Mouse (Mus musculus) forebrain, postnatal 0 days (tissue): ENCODE results near the gene 1700016K19Rik. TPM values are rescaled to one million over a fixed set of nuclear protein-coding genes. Genes with fewer than 3 reads are reported as not detected.

Experiments
- ATAC-seq: fragments of 200-750 bp; cut with Nextera tagmentation; 2 replicates; pipeline ENCODE4 v1.8.0; 2017; ENCODE audit warnings: mild to moderate bottlenecking, moderate library complexity
- DNase-seq: peaks from one replicate; pipeline ENCODE4 v3.0.0-alpha.2; 2015
- H3K27ac ChIP-seq: fragments of 300-500 bp; sonication (generic); 2 replicates; pipeline ENCODE4 v1.5.1; 2014; ENCODE audit warnings: low read depth, mild to moderate bottlenecking, antibody characterized with exemption, low read length, moderate library complexity, mixed read lengths
- H3K27me3 ChIP-seq: fragments of 300-500 bp; sonication (generic); 2 replicates; pipeline ENCODE4 v1.6.1; 2014; ENCODE audit warnings: mild to moderate bottlenecking, low read length, mixed read lengths; ENCODE audit not compliant: insufficient read depth
- H3K36me3 ChIP-seq: fragments of 300-500 bp; sonication (generic); 2 replicates; pipeline ENCODE4 v1.6.1; 2014; ENCODE audit warnings: mild to moderate bottlenecking, moderate library complexity; ENCODE audit not compliant: insufficient read depth
- H3K4me1 ChIP-seq: fragments of 300-500 bp; sonication (generic); 2 replicates; pipeline ENCODE4 v1.6.1; 2014; ENCODE audit warnings: antibody characterized with exemption; ENCODE audit not compliant: insufficient read depth
- H3K4me2 ChIP-seq: fragments of 300-500 bp; sonication (generic); 2 replicates; pipeline ENCODE4 v1.6.1; 2014; ENCODE audit warnings: low read depth, mild to moderate bottlenecking, moderate library complexity
- H3K4me3 ChIP-seq: fragments of 300-500 bp; sonication (generic); 2 replicates; pipeline ENCODE4 v1.5.1; 2014; ENCODE audit warnings: low read depth, low read length, mixed read lengths
- H3K9ac ChIP-seq: fragments of 300-500 bp; sonication (generic); 2 replicates; pipeline ENCODE4 v1.6.1; 2014; ENCODE audit warnings: mild to moderate bottlenecking
- H3K9me3 ChIP-seq: fragments of 300-500 bp; sonication (generic); 2 replicates; pipeline ENCODE4 v1.6.1; 2016; ENCODE audit warnings: low read length
- CTCF ChIP-seq: sonication (generic); IDR thresholded peaks from 2 replicates; pipeline ENCODE4 v1.5.1; 2016; ENCODE audit warnings: antibody characterized with exemption, control low read depth, low read depth
- WGBS: fragments of 180-500 bp; shearing (Covaris S2); extraction: QIAGEN DNeasy Blood & Tissue Kit; methylation state at CpG from one replicate; pipeline ENCODE4 v1.1.7; 2014; 5-methylcytosine and 5-hydroxymethylcytosine counted together
- polyA plus RNA-seq: library from polyadenylated mRNA; unstranded; fragments of >200 nt; fragmentation: Nextera tagmentation; extraction: Ambion mirVana; gene quantifications from 2 replicates; pipeline ENCODE4 v1.2.1, GENCODE M21; 2015
- total RNA-seq: library from RNA; depleted of rRNA; stranded (reverse); fragments of >200 nt; gene quantifications from 2 replicates; pipeline ENCODE4 v1.2.3, GENCODE M21; 2014

The 1700016K19Rik gene
- total and polyA plus RNA-seq, 2 experiments from 2014 or later, result 5.0 to 7.7 TPM

DNA sequence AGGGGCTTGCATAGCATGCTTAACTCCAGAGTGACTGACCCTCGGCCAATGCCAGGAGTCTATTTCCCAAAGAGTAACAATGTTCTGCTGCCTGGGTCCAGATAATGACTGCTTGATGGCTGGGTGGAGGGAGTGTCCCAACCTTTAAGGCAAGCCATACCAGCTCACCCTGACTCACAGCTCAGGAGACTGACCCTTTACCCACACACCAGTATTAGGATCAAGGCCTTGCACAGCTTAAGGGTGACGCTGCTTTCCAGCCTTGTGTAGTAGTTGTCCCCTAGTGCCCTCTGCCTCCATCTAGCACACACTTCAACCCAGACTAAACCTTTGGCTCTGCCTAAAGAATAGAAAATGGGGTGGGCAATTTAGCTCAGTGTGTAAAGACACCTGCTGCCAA, 8.4 kb downstream of the 1700016K19Rik start:
- ATAC-seq (no peak), DNase-seq (no peak)
- no peak overlapping the region for H3K27ac ChIP-seq
- no peaks in the 10 kb centered on the region for H3K9me3 ChIP-seq
- no peaks in the 10 kb centered on the region for H3K27me3 ChIP-seq
- H3K4me1 ChIP-seq, result no peaks in the 10 kb centered on the region
- no peak for TF ChIP-seq CTCF
- WGBS, result 76% methylated on average over 2 of the region's 2 CpGs
- H3K4me3 ChIP-seq, result no peak overlapping the region
- no peaks in the 10 kb centered on the region for H3K36me3 ChIP-seq
- no peak overlapping the region for H3K9ac ChIP-seq
- no peak overlapping the region for H3K4me2 ChIP-seq

DNA sequence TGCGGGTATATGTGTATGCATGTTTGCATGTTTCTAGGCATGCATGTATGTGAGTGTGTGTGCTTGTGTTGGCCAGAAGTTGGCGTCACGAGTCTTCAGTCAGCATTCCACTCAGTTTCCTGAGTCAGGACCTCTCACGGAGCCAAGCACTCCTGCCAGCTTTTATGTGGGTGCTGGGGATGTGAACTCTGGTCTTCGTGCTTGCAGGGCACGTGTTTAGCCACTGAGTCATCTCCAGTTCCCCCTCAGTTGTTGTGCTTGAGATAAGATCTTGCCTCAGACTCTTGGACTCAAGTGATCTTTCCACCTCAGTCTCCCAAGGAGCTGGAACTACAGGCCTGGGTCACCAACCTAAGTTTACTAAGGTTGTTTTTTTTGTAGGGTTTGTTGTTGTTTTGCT, 9.4 kb downstream of the 1700016K19Rik start:
- Histone ChIP-seq H3K36me3 (no peaks in the 10 kb centered on the region), H3K9me3 (no peaks in the 10 kb centered on the region), H3K4me1 (no peaks in the 10 kb centered on the region), H3K4me2 (no peak overlapping the region), H3K27me3 (no peaks in the 10 kb centered on the region), H3K9ac (no peak overlapping the region), H3K27ac (no peak overlapping the region), H3K4me3 (no peak overlapping the region)
- ATAC-seq (no peak), DNase-seq (no peak)
- no peak for TF ChIP-seq CTCF
- WGBS, result 82% methylated on average over 6 of the region's 6 CpGs

DNA sequence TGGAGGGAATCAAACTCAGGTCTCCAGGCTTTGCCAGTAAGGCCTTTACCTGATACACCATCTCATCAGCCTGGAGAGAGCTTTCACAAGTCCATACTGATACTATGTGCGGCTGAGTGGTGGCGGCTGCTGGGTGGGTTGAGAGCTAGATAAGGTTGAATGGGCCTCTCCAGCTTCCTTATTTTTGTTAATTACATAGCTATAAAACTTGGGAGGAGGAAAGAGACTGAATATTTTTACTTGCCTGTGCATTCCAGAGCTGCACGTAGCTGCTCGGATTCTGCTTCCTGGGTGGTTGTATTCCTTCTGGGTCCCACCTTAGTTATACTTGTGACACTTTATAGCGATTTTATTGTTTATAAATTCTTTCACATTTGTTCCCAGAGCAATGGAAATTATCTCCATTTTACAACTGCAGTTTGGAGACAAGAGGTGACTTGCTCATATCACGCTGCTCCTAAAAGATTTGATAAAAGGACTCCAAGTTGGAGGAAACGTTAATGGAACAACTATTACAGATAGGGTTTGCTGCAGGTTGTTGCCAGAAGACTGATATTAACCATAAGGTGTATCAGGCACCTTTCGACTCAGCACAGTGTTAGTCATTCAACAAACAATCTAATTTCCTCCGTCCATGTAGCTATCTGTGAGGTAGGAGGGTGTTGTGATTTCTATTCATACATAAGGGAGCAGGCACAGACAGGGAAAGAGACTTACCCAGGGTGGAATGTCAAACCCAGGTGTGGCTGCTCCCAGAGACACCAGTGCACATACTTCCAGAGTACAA, 11.3 kb downstream of the 1700016K19Rik start:
- H3K27me3 ChIP-seq, result no peaks in the 10 kb centered on the region
- DNase-seq (no peak), ATAC-seq (no peak)
- H3K9ac ChIP-seq, result no peak overlapping the region
- no peak for TF ChIP-seq CTCF
- no peak overlapping the region for H3K4me2 ChIP-seq
- WGBS, result 86% methylated on average over 9 of the region's 9 CpGs
- H3K27ac ChIP-seq, result no peak overlapping the region
- H3K36me3 ChIP-seq, result no peaks in the 10 kb centered on the region
- no peak overlapping the region for H3K4me3 ChIP-seq
- no peaks in the 10 kb centered on the region for H3K4me1 ChIP-seq
- H3K9me3 ChIP-seq, result no peaks in the 10 kb centered on the region

DNA sequence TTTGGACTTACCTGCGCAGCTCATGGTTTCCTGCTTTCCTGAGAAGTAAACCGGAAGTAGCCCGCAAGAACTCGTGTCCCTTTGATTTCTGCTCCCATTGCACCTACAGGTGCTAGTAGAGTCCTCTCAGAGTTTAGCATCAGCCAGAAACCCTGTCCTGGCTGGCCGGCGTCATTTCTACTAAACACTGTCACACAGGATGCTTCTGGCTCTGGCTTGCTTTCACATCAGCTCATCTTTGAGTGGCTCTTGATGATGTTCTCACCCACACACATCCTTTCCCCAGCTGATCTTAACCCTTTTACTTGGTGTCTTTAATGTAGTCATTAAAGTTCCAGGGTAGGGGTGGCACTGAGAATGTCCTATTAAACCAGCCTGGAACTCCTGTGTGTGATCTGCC, 15.5 kb downstream of the 1700016K19Rik start:
- TF ChIP-seq CTCF, result no peak
- Histone ChIP-seq H3K9me3 (no peaks in the 10 kb centered on the region), H3K4me2 (no peak overlapping the region), H3K9ac (no peak overlapping the region), H3K36me3 (no peaks in the 10 kb centered on the region), H3K4me1 (no peaks in the 10 kb centered on the region), H3K4me3 (no peak overlapping the region), H3K27ac (no peak overlapping the region), H3K27me3 (no peaks in the 10 kb centered on the region)
- WGBS, result 93% methylated on average over 6 of the region's 6 CpGs
- ATAC-seq, result no peak
- DNase-seq, result no peak

DNA sequence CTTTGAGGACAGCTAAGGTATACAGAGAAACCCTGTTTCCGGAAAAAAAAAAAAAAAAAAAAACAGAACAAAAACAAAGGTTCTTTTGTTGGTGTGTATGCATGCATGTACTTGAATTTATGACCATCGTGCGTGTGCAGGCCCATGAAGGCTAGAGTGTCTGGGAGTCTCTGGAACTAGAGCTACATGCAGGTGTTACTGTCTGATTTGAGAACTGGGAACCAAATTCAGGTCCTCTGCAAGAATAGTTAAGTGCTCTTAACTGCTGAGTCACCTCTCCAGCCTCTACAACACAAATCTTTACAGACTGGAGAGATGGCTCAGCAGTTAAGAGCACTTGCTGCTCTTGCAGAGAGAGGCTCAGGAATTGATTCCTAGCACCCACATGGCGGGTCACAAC, 16.1 kb downstream of the 1700016K19Rik start:
- Histone ChIP-seq H3K27me3 (no peaks in the 10 kb centered on the region), H3K36me3 (no peaks in the 10 kb centered on the region), H3K9me3 (no peaks in the 10 kb centered on the region), H3K27ac (no peak overlapping the region), H3K4me2 (no peak overlapping the region), H3K9ac (no peak overlapping the region), H3K4me1 (no peaks in the 10 kb centered on the region), H3K4me3 (no peak overlapping the region)
- no peak for ATAC-seq
- no peak for DNase-seq
- no peak for TF ChIP-seq CTCF
- WGBS, result 63% methylated on average over 4 of the region's 4 CpGs

DNA sequence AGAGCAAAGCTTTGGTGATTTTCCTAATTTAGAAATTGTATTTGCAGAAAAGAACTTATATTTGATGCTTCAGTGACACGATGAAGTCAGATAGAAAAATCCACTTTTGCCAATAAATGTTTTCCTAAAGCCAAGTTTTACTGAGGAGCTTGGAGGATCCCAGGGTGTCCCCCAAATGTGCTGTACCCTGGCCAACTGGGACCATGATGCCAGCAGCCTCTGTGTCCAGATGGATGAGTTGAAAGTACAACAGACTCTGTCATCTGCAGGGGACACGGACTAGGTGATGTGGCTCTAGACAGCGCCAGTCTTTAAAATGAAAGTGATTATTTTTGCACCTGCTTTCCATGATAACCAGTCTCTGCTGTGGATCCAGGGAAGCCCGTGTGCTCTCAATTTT, 20.2 kb downstream of the 1700016K19Rik start:
- H3K4me2 ChIP-seq, result no peak overlapping the region
- no peaks in the 10 kb centered on the region for H3K36me3 ChIP-seq
- DNase-seq (no peak), ATAC-seq (no peak)
- H3K27me3 ChIP-seq, result no peaks in the 10 kb centered on the region
- TF ChIP-seq CTCF, result no peak
- H3K9me3 ChIP-seq, result no peaks in the 10 kb centered on the region
- 68% methylated on average over 4 of the region's 4 CpGs for WGBS
- H3K4me1 ChIP-seq, result no peaks in the 10 kb centered on the region
- H3K4me3 ChIP-seq, result no peak overlapping the region
- H3K9ac ChIP-seq, result no peak overlapping the region
- no peak overlapping the region for H3K27ac ChIP-seq

DNA sequence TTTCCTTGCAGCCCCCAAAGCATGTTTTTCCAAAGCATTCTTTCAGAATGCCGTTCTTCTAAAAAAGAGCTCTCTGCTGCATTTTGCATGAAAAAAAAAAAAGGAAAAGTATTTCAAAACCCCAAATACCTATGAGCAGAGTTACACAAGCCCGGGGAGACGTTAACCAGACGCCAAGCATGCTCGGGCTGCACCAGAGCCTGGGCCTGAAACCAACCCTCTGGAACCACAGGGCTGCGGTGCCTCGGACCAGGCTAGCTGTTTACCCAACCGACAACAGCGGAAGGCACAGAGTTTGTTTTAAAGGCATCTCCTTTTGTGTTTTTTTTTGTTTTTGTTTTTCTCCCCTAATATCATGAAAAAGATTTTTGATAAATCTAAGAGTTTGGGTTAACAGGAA, 21.2 kb downstream of the 1700016K19Rik start:
- DNase-seq (no peak), ATAC-seq (no peak)
- Histone ChIP-seq H3K9me3 (no peaks in the 10 kb centered on the region), H3K4me3 (no peak overlapping the region), H3K4me1 (no peaks in the 10 kb centered on the region), H3K9ac (no peak overlapping the region), H3K27me3 (no peaks in the 10 kb centered on the region), H3K4me2 (no peak overlapping the region), H3K27ac (no peak overlapping the region), H3K36me3 (no peaks in the 10 kb centered on the region)
- no peak for TF ChIP-seq CTCF
- WGBS, result 80% methylated on average over 9 of the region's 9 CpGs
